Mouse (Mus musculus): ENCODE measurements around the gene Olfr725. TPM values are rescaled to one million over a fixed set of nuclear protein-coding genes. Genes with fewer than 3 reads are reported as not detected.

Gene Olfr725
- not detected in 2 replicates for polyA plus RNA-seq (2011; ENCODE audit: insufficient read depth, insufficient read length, low replicate concordance, missing spikeins)

- no peak for TF ChIP-seq CTCF (IDR thresholded peaks at IDR 0.05; ENCODE audit: control insufficient read depth, insufficient read depth, low read length)
- no peak for TF ChIP-seq POLR2A (IDR thresholded peaks at IDR 0.05; ENCODE audit: borderline replicate concordance, control insufficient read depth, low read depth, low read length)
- H3K4me1 ChIP-seq (ENCODE audit: control insufficient read depth, insufficient read depth, low read length): no peaks in the 10 kb centered on the region
- no peak within 1 kb of the TSS for H3K27ac ChIP-seq (ENCODE audit: control insufficient read depth, insufficient read depth, low read depth, low read length, poor library complexity)
- no peak within 1 kb of the TSS for H3K4me3 ChIP-seq (replicated peaks; ENCODE audit: control insufficient read depth, low read depth, low read length)
These were observed at the start of gene Olfr725 for GRCm38 (mm10) chr14:50040275-50040674. Olfr725 (minus strand) TSS chr14:50040375.

- H3K4me1 ChIP-seq (ENCODE audit: control insufficient read depth, insufficient read depth, low read length): no peaks in the 10 kb centered on the region
- no peak overlapping the region for H3K4me3 ChIP-seq (replicated peaks; ENCODE audit: control insufficient read depth, low read depth, low read length)
- H3K27ac ChIP-seq (ENCODE audit: control insufficient read depth, insufficient read depth, low read depth, low read length, poor library complexity): no peak overlapping the region
- WGBS: 0% methylated on average over 4 of the region's 4 CpGs
- TF ChIP-seq CTCF (IDR thresholded peaks at IDR 0.05; ENCODE audit: control insufficient read depth, insufficient read depth, low read length) (no peak), POLR2A (IDR thresholded peaks at IDR 0.05; ENCODE audit: borderline replicate concordance, control insufficient read depth, low read depth, low read length) (no peak)
These were observed 22.5 kb upstream of the Olfr725 start for GRCm38 (mm10) chr14:50062733-50063104.

DNA sequence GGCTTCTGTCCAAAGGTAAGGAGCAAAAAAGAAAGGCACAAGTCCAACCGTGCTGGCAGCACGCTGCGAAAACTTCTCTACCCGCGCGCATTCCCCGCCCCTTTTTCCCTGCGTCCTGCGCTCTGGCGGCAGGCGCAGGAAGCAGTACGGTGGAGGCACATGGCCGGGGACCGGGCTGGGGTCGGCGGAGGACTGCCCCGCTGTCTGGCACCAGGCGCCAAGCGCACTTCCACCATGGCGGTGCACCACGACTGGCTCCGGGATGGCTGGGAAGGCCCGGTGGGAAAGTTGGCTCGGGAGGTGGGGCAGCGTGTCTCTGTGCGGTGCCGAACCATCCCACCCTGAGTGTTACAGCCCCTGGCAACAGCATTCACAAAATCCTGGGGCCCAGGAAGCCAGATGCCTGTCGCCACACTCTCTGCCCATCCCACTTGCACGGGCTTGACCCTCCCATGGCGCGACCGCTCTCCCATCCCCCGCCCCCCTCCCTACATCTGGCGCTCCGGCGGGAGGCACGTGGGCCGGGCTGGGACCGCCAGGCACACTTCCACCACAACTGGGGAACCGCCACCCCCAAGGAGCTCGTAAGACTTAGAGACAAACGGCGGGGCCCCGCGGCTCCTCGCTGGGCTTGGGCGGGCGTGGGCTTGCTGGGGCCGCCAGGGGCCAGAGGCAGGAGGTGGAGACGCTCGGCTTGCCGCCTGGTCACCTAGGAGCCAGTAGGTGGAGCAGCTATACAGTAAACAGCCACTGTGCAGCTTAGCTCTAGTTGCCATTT, 22.0 kb upstream of the Olfr725 start:
- H3K4me1 ChIP-seq (ENCODE audit: control insufficient read depth, insufficient read depth, low read length): no peaks in the 10 kb centered on the region
- H3K4me3 ChIP-seq (replicated peaks; ENCODE audit: control insufficient read depth, low read depth, low read length): peak overlapping the region; percentile 68
- TF ChIP-seq POLR2A (IDR thresholded peaks at IDR 0.05; ENCODE audit: borderline replicate concordance, control insufficient read depth, low read depth, low read length): no peak
- TF ChIP-seq CTCF (IDR thresholded peaks at IDR 0.05; ENCODE audit: control insufficient read depth, insufficient read depth, low read length): no peak
- no peak overlapping the region; the same call in 1 of the 2 replicates for H3K27ac ChIP-seq (ENCODE audit: control insufficient read depth, insufficient read depth, low read depth, low read length, poor library complexity)
- 2% methylated on average over 50 of the region's 52 CpGs for WGBS

DNA sequence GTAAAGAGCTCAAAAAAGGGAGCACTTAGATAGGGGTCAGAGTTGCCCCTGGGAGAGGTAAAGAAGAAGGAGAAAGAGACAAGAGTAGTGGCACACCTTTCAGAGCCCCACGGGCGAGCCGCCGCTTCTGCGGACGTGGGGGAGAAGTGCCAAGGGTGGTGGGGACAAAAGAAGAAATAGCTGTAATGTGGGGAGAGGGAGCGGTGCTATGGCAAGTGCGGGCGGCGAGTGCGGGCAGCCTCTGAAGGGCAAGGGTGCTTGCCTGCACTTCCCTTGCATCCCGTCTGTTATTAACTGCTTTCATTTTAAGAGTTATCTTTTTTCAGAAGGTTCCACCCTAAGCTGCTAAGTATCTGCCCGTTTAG, 21.4 kb upstream of the Olfr725 start:
- TF ChIP-seq POLR2A (IDR thresholded peaks at IDR 0.05; ENCODE audit: borderline replicate concordance, control insufficient read depth, low read depth, low read length) (no peak), CTCF (IDR thresholded peaks at IDR 0.05; ENCODE audit: control insufficient read depth, insufficient read depth, low read length) (no peak)
- H3K4me1 ChIP-seq (ENCODE audit: control insufficient read depth, insufficient read depth, low read length): no peaks in the 10 kb centered on the region
- H3K4me3 ChIP-seq (replicated peaks; ENCODE audit: control insufficient read depth, low read depth, low read length): peak overlapping the region; percentile 68
- WGBS: under 1% methylated on average over 13 of the region's 13 CpGs
- H3K27ac ChIP-seq (ENCODE audit: control insufficient read depth, insufficient read depth, low read depth, low read length, poor library complexity): no peak overlapping the region

DNA sequence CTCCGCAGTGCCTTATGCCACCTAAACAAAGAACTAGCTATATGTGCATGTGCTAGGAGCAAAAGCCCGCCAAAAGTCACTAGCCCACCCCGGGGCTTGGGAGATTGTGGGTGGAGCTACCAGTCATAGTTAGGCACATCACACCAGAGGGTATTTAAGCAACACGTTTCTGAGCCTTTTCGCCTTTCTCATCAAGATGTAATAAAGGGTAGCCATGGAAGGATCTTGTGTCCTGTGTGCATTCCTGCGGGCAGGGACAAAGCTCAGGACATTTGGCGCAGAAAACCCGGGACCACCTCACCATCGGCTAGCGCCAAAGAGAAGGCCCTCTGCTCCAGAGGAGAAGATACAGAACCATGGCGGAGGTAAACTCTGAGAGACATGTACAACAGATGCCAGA, 21.0 kb upstream of the Olfr725 start:
- no peaks in the 10 kb centered on the region for H3K4me1 ChIP-seq (ENCODE audit: control insufficient read depth, insufficient read depth, low read length)
- H3K27ac ChIP-seq (ENCODE audit: control insufficient read depth, insufficient read depth, low read depth, low read length, poor library complexity): no peak overlapping the region
- TF ChIP-seq CTCF (IDR thresholded peaks at IDR 0.05; ENCODE audit: control insufficient read depth, insufficient read depth, low read length) (no peak), POLR2A (IDR thresholded peaks at IDR 0.05; ENCODE audit: borderline replicate concordance, control insufficient read depth, low read depth, low read length) (no peak)
- 11% methylated on average over 11 of the region's 11 CpGs for WGBS
- peak overlapping the region; percentile 18 for H3K4me3 ChIP-seq (replicated peaks; ENCODE audit: control insufficient read depth, low read depth, low read length)

DNA sequence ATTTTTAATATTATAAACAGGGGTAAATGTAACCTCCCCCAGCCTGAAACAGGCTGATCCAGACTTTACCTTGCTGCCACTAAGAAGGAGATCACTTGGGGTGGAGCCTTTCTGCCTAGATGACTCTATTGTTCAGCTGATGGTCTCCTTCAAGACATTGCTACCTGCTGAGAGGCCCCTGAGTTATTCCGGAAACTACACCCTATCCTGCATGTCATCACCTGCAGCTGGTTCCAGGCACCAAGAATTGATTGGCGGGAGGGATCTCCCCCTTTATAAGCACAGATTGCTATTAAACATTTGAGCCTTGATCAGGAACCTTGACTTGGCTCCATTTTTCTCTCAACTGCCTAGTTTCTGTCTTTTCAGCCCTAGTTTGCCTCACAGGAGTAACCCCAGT, 8.1 kb downstream of the Olfr725 start:
- no peak overlapping the region for H3K27ac ChIP-seq (ENCODE audit: control insufficient read depth, insufficient read depth, low read depth, low read length, poor library complexity)
- no peak for TF ChIP-seq POLR2A (IDR thresholded peaks at IDR 0.05; ENCODE audit: borderline replicate concordance, control insufficient read depth, low read depth, low read length)
- TF ChIP-seq CTCF (IDR thresholded peaks at IDR 0.05; ENCODE audit: control insufficient read depth, insufficient read depth, low read length): no peak
- no peak overlapping the region for H3K4me3 ChIP-seq (replicated peaks; ENCODE audit: control insufficient read depth, low read depth, low read length)
- H3K4me1 ChIP-seq (ENCODE audit: control insufficient read depth, insufficient read depth, low read length): no peaks in the 10 kb centered on the region
- WGBS: 84% methylated on average over 2 of the region's 2 CpGs

DNA sequence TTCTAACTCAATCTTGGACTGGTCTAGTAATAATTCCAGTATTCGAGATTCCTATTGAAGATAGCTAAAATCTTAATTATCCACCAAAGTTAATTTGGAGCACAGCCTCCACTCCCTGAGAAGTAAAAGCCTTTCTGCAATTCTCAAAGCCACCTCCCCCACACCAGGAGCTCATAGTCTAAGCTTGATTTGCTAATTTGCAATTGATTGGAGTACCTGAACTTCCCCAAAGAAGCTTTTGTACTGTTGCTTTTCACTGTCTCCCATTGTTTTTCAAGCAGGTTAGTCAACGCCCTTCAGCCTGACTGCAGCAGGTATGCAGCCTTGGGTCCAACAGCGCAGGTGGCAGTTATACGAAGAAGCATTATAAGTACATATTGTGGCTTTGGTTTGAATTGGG, 8.8 kb downstream of the Olfr725 start:
- Histone ChIP-seq H3K4me1 (ENCODE audit: control insufficient read depth, insufficient read depth, low read length) (no peaks in the 10 kb centered on the region), H3K27ac (ENCODE audit: control insufficient read depth, insufficient read depth, low read depth, low read length, poor library complexity) (no peak overlapping the region), H3K4me3 (replicated peaks; ENCODE audit: control insufficient read depth, low read depth, low read length) (no peak overlapping the region)
- TF ChIP-seq CTCF (IDR thresholded peaks at IDR 0.05; ENCODE audit: control insufficient read depth, insufficient read depth, low read length) (no peak), POLR2A (IDR thresholded peaks at IDR 0.05; ENCODE audit: borderline replicate concordance, control insufficient read depth, low read depth, low read length) (no peak)
- WGBS: 75% methylated on average over 4 of the region's 4 CpGs

DNA sequence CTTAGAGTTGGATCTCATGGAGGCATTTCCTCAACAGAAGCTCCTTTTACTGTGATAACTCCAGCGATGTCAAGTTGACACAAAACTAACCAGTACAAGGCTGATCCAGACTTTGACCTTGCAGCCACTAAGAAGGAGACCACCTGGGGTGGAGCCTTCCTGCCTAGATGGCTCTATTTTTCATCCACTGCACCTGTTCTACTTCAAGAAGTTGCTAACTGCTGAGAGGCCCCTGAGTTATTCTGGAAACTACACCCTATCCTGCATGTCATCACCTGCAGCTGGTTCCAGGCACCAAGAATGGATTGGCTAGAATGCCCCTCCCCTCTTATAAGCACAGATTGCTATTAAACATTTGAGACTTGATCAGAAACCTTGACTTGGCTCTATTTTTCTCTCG, 13.8 kb downstream of the Olfr725 start:
- WGBS: 73% methylated on average over 2 of the region's 2 CpGs
- no peak for TF ChIP-seq CTCF (IDR thresholded peaks at IDR 0.05; ENCODE audit: control insufficient read depth, insufficient read depth, low read length)
- no peak overlapping the region for H3K4me3 ChIP-seq (replicated peaks; ENCODE audit: control insufficient read depth, low read depth, low read length)
- no peaks in the 10 kb centered on the region for H3K4me1 ChIP-seq (ENCODE audit: control insufficient read depth, insufficient read depth, low read length)
- H3K27ac ChIP-seq (ENCODE audit: control insufficient read depth, insufficient read depth, low read depth, low read length, poor library complexity): no peak overlapping the region

Other genes with a start within 250 kb of the Olfr725 start
- gene Olfr722, start 138.4 kb downstream of the Olfr725 start, polyA plus RNA-seq (2011; ENCODE audit: insufficient read depth, insufficient read length, low replicate concordance, missing spikeins): not detected in 2 replicates
- not detected in 2 replicates for gene Olfr723, start 108.6 kb downstream of the Olfr725 start, polyA plus RNA-seq (2011; ENCODE audit: insufficient read depth, insufficient read length, low replicate concordance, missing spikeins)
- gene Olfr724, start 77.1 kb downstream of the Olfr725 start, polyA plus RNA-seq (2011; ENCODE audit: insufficient read depth, insufficient read length, low replicate concordance, missing spikeins): not detected in 2 replicates
- gene Olfr726, start 50.6 kb upstream of the Olfr725 start, polyA plus RNA-seq (2011; ENCODE audit: insufficient read depth, insufficient read length, low replicate concordance, missing spikeins): not detected in 2 replicates
- gene Olfr727, start 82.8 kb upstream of the Olfr725 start, polyA plus RNA-seq (2011; ENCODE audit: insufficient read depth, insufficient read length, low replicate concordance, missing spikeins): not detected in 2 replicates
- not detected in 2 replicates for gene Olfr728, start 102.3 kb upstream of the Olfr725 start, polyA plus RNA-seq (2011; ENCODE audit: insufficient read depth, insufficient read length, low replicate concordance, missing spikeins)
- 0.45 TPM in 1 of 2 replicates, not detected in the other for gene Olfr729, start 112.5 kb upstream of the Olfr725 start, polyA plus RNA-seq (2011; ENCODE audit: insufficient read depth, insufficient read length, low replicate concordance, missing spikeins)
- not detected in 2 replicates for gene Olfr730, start 147.8 kb upstream of the Olfr725 start, polyA plus RNA-seq (2011; ENCODE audit: insufficient read depth, insufficient read length, low replicate concordance, missing spikeins)
- not detected in 2 replicates for gene Olfr731, start 201.5 kb upstream of the Olfr725 start, polyA plus RNA-seq (2011; ENCODE audit: insufficient read depth, insufficient read length, low replicate concordance, missing spikeins)
- not detected in 2 replicates for gene Olfr732, start 243.8 kb upstream of the Olfr725 start, polyA plus RNA-seq (2011; ENCODE audit: insufficient read depth, insufficient read length, low replicate concordance, missing spikeins)